Mouse (Mus musculus) bone marrow macrophage, adult 2 months (primary cell): ENCODE measurements around the gene Fam135a.

ENCODE experiments used
- CTCF ChIP-seq: IDR thresholded peaks from 2 replicates; pipeline ENCODE4 v1.5.1; 2012; ENCODE audit warnings: low read depth, mild to moderate bottlenecking, low read length, moderate library complexity
- POLR2A ChIP-seq: IDR thresholded peaks from 2 replicates; pipeline ENCODE4 v1.6.1; 2012; ENCODE audit warnings: mild to moderate bottlenecking, low read depth, low read length, borderline replicate concordance

- TF ChIP-seq POLR2A (no peak), CTCF (no peak)
Measured at GRCm38 (mm10) chr1:23999318-23999717, 100.8 kb downstream of the Fam135a start.
